Mouse (Mus musculus): ENCODE measurements around the gene Scd1.

Gene Scd1

DNA sequence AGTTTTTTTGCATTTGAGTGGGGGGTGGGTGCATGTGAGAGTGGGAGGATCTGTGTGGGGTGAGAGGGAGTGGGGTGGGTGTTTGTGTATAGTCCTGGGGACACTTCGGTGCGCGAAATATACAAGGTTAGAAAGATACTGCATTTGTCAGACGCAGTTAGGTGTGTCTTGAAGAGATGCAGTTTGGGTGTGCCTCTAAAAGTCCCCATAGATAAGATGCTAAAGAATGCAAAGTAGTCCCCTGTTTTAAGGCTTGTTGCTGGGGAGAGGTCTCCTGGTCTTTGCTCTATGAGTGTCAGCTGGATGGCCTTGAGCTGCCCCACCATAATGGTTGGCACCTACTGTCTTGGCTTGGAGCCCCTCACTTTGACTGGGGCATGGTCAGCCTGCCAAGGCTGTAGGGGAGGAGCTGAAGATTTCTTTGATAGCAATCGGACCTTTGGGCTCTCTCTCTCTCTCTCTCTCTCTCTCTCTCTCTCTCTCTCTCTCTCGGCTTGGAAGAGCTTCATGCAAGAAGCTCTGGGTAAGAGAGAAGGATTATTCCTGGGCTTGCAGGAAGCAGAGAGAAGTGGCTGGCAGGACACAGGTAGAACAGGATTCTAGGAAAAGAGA lies 21.7 kb downstream of the Scd1 start:
- no peak for TF ChIP-seq CTCF (conservative IDR thresholded peaks at IDR 0.05; ENCODE audit: low read length)
- TF ChIP-seq POU5F1 (IDR thresholded peaks at IDR 0.05; ENCODE audit: borderline replicate concordance, low read length): no peak
- TF ChIP-seq NANOG (IDR thresholded peaks at IDR 0.05; ENCODE audit: borderline replicate concordance, low read length): no peak
- no peak overlapping the region for H3K4me3 ChIP-seq (replicated peaks; ENCODE audit: low read length)
- H3K9me3 ChIP-seq (ENCODE audit: low read length): no peaks in the 10 kb centered on the region
- H3K4me1 ChIP-seq (replicated peaks; ENCODE audit: low read depth, low read length): peaks cover 49% of the 10 kb centered on the region
- no peaks in the 10 kb centered on the region for H3K27me3 ChIP-seq (ENCODE audit: insufficient read depth, low read length)
- no peaks in the 10 kb centered on the region for H3K36me3 ChIP-seq (ENCODE audit: insufficient read depth, low read length)

DNA sequence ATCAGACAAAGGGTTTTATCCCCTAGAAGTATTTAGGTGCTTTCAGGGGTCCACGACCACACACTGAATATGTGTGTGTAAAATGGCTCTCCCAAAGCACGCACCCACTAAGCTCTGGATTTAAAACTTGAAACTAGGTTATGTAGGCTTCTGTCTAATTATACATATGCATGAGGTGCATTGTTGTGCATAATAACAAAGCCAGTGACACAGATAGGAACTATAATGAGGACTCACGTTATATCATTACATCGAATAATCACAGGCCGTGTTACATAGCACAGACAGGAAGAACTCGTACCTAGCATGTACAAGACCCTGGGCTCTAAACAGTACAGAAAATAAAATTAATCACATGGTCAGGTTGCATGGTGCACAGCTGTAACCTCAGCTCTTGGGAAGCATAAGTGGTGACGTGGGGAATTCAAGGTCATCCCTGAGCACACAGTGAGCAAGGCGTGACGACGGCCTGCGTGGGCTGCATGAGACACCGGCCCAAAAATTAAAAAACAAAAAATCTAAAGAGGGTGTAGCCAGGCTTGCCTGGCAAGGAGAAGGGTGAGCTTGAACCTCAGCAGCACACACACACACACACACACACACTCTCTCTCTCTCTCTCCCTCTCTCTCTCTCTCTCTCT lies 24.9 kb downstream of the Scd1 start:
- TF ChIP-seq POU5F1 (IDR thresholded peaks at IDR 0.05; ENCODE audit: borderline replicate concordance, low read length): no peak
- no peaks in the 10 kb centered on the region for H3K9me3 ChIP-seq (ENCODE audit: low read length)
- H3K4me1 ChIP-seq (replicated peaks; ENCODE audit: low read depth, low read length): peaks cover 34% of the 10 kb centered on the region
- 0 out of 2 replicates have a peak, but pooled peaks cover 2% of the 10 kb centered on the region for H3K27me3 ChIP-seq (ENCODE audit: insufficient read depth, low read length)
- H3K36me3 ChIP-seq (ENCODE audit: insufficient read depth, low read length): no peaks in the 10 kb centered on the region
- H3K4me3 ChIP-seq (replicated peaks; ENCODE audit: low read length): no peak overlapping the region

DNA sequence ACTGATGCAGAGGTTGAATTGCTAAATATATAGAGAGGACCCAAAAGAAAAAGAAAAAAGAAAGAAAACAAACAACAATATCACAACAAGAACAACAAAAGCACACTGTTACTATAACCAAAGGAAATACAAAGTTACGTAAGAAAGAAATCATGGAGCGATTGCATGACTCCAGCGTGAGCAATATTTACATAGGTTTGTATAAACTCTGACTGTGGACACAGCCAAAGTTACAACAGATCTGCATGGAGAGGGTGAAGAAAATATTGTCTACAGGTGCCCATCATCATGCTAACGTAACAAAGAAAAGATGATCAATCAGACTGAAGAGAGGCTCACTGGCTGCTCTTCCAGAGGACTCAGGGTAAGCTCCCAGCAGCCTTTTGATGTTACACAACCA lies 27.6 kb downstream of the Scd1 start:
- H3K4me1 ChIP-seq (replicated peaks; ENCODE audit: low read depth, low read length): peaks cover 31% of the 10 kb centered on the region
- no peaks in the 10 kb centered on the region for H3K36me3 ChIP-seq (ENCODE audit: insufficient read depth, low read length)
- no peak for TF ChIP-seq CTCF (conservative IDR thresholded peaks at IDR 0.05; ENCODE audit: low read length)
- TF ChIP-seq POU5F1 (IDR thresholded peaks at IDR 0.05; ENCODE audit: borderline replicate concordance, low read length): no peak
- TF ChIP-seq NANOG (IDR thresholded peaks at IDR 0.05; ENCODE audit: borderline replicate concordance, low read length): no peak
- H3K4me3 ChIP-seq (replicated peaks; ENCODE audit: low read length): no peak overlapping the region
- 0 out of 2 replicates have a peak, but pooled peaks cover 2% of the 10 kb centered on the region for H3K27me3 ChIP-seq (ENCODE audit: insufficient read depth, low read length)
- H3K9me3 ChIP-seq (ENCODE audit: low read length): no peaks in the 10 kb centered on the region

DNA sequence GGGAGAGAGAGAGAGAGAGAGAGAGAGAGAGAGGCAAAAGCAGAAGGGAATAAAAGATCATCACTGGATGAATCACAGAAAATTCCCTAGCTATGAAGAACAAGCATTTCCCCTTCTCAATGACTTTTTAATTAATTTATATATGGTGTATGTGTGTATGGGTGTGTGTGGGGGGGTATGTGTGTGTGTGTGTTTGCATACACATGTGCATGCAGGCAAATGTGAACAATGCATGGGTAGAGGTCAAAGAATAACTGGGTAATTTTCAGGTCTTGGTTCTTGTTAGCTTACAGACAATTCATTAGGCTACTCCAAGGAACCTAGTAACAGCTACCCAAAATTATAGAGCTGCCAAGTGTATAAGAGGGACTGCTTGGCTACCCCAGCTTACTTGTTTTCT lies 28.6 kb downstream of the Scd1 start:
- Histone ChIP-seq H3K36me3 (ENCODE audit: insufficient read depth, low read length) (no peaks in the 10 kb centered on the region), H3K27me3 (ENCODE audit: insufficient read depth, low read length) (0 out of 2 replicates have a peak, but pooled peaks cover 2% of the 10 kb centered on the region), H3K4me1 (replicated peaks; ENCODE audit: low read depth, low read length) (peaks cover 31% of the 10 kb centered on the region), H3K9me3 (ENCODE audit: low read length) (no peaks in the 10 kb centered on the region), H3K4me3 (replicated peaks; ENCODE audit: low read length) (no peak overlapping the region)
- TF ChIP-seq POU5F1 (IDR thresholded peaks at IDR 0.05; ENCODE audit: borderline replicate concordance, low read length): no peak
- no peak for TF ChIP-seq NANOG (IDR thresholded peaks at IDR 0.05; ENCODE audit: borderline replicate concordance, low read length)
- no peak for TF ChIP-seq CTCF (conservative IDR thresholded peaks at IDR 0.05; ENCODE audit: low read length)

DNA sequence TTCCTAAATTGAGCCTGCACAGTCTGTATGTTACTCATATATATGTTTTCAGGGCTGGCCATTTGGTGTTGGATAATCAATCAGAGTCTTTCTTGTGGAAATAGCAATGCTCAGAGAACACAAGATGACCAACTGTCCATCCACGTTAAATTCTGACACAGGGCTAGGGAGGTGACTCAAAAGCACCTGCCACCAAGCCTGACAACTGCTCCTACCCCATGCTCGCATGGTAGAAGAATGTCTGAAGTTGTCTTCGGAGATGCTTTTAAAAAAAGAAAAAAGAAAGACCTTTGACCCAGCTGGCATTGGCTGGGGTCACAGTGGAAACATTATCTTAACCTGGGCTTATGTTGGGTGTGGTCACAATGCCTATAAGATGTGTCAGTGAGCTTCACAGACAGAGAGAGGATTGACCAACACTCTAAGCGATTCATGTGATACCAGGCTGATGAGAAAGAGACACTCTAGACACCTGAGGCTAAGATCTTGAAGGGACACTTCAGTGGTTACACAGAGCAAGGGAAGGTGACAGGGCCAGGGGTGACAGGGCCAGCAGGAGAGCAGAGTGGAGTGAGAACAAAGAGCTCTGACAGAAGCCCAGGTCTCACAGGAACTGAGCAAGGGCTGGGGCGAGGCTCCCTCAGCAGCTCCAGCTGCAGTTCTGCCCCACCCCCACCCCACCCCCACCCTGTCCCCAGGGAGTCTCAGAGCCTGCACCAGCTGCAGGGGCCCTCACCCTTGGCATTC lies 29.9 kb downstream of the Scd1 start:
- no peaks in the 10 kb centered on the region for H3K36me3 ChIP-seq (ENCODE audit: insufficient read depth, low read length)
- no peaks in the 10 kb centered on the region for H3K9me3 ChIP-seq (ENCODE audit: low read length)
- TF ChIP-seq NANOG (IDR thresholded peaks at IDR 0.05; ENCODE audit: borderline replicate concordance, low read length) (no peak), CTCF (conservative IDR thresholded peaks at IDR 0.05; ENCODE audit: low read length) (no peak), POU5F1 (IDR thresholded peaks at IDR 0.05; ENCODE audit: borderline replicate concordance, low read length) (no peak)
- peaks cover 31% of the 10 kb centered on the region for H3K4me1 ChIP-seq (replicated peaks; ENCODE audit: low read depth, low read length)
- H3K4me3 ChIP-seq (replicated peaks; ENCODE audit: low read length): no peak overlapping the region
- 0 out of 2 replicates have a peak, but pooled peaks cover 2% of the 10 kb centered on the region for H3K27me3 ChIP-seq (ENCODE audit: insufficient read depth, low read length)

DNA sequence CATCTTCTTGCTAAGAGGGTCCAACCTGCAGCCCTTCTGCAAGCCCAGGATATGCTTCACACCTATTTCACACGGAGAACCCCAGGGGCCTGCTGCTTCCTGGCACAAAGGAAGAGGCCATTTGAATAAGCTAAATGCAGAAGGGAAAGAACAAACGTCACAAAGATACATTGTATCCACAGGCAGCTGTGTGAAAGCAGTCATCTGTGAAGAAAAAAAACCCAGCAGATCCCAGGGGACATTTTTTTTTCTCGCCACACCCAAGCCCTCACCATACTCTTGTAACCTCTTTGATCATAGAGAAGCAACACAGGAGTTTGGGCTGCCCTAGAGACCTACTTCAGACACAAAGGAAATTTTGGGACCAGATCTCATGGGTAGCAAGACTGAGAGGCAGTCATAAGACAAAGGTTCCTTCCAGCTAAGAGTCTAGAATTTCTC lies 31.1 kb downstream of the Scd1 start:
- Histone ChIP-seq H3K36me3 (ENCODE audit: insufficient read depth, low read length) (no peaks in the 10 kb centered on the region), H3K4me1 (replicated peaks; ENCODE audit: low read depth, low read length) (peaks cover 31% of the 10 kb centered on the region), H3K27me3 (ENCODE audit: insufficient read depth, low read length) (0 out of 2 replicates have a peak, but pooled peaks cover 5% of the 10 kb centered on the region), H3K4me3 (replicated peaks; ENCODE audit: low read length) (no peak overlapping the region), H3K9me3 (ENCODE audit: low read length) (no peaks in the 10 kb centered on the region)
- no peak for TF ChIP-seq POU5F1 (IDR thresholded peaks at IDR 0.05; ENCODE audit: borderline replicate concordance, low read length)
- TF ChIP-seq CTCF (conservative IDR thresholded peaks at IDR 0.05; ENCODE audit: low read length): no peak
- no peak for TF ChIP-seq NANOG (IDR thresholded peaks at IDR 0.05; ENCODE audit: borderline replicate concordance, low read length)

DNA sequence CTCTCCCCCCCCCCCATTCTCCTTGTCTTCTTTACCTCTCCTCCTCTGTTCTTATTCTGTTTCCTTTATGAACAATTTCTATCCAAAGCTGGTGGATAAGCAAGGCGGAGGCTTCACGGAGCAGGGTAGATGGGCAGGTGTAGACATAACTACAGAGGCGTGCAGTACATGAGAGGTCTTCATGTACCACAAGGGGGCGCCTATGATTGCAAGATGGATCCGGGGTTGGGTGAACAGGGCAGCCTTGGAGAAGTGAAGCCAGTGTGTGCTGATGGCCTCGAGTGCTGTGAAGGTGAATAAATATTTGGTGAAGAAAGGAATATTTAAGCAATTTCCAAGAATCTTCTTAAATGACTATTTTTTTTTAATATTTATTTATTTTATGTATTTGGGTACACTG lies 34.7 kb downstream of the Scd1 start:
- H3K4me3 ChIP-seq (replicated peaks; ENCODE audit: low read length): no peak overlapping the region
- TF ChIP-seq CTCF (conservative IDR thresholded peaks at IDR 0.05; ENCODE audit: low read length) (peak; percentile 52), NANOG (IDR thresholded peaks at IDR 0.05; ENCODE audit: borderline replicate concordance, low read length) (no peak)
- H3K36me3 ChIP-seq (ENCODE audit: insufficient read depth, low read length): no peaks in the 10 kb centered on the region
- H3K27me3 ChIP-seq (ENCODE audit: insufficient read depth, low read length): peaks cover 15% of the 10 kb centered on the region; the same call in 1 of the 2 replicates
- H3K4me1 ChIP-seq (replicated peaks; ENCODE audit: low read depth, low read length): peaks cover 24% of the 10 kb centered on the region
- no peaks in the 10 kb centered on the region for H3K9me3 ChIP-seq (ENCODE audit: low read length)

DNA sequence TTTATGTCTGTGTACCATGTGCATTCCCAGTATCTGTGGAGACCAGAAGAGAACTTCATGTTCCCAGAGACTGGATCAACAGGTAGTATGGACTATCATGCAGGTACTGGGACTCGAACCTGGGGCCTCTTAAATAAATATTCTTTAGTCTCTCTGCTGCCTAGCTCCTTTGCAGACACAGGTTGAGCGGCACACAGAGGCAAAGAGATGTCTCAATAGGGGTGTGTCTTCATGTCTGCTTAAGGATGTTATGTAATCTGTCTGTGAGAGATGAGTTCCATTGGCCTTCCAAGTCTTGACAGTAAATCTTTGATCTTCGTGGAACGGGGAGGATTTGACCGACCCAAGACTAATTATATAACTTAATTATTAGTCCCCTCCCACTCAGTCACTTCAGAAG lies 37.4 kb downstream of the Scd1 start:
- Histone ChIP-seq H3K4me3 (replicated peaks; ENCODE audit: low read length) (no peak overlapping the region), H3K27me3 (ENCODE audit: insufficient read depth, low read length) (peaks cover 15% of the 10 kb centered on the region; the same call in 1 of the 2 replicates), H3K9me3 (ENCODE audit: low read length) (no peaks in the 10 kb centered on the region), H3K4me1 (replicated peaks; ENCODE audit: low read depth, low read length) (no peaks in the 10 kb centered on the region), H3K36me3 (ENCODE audit: insufficient read depth, low read length) (no peaks in the 10 kb centered on the region)
- no peak for TF ChIP-seq NANOG (IDR thresholded peaks at IDR 0.05; ENCODE audit: borderline replicate concordance, low read length)
- no peak for TF ChIP-seq CTCF (conservative IDR thresholded peaks at IDR 0.05; ENCODE audit: low read length)
- TF ChIP-seq POU5F1 (IDR thresholded peaks at IDR 0.05; ENCODE audit: borderline replicate concordance, low read length): no peak

Measured in E14TG2a.4 (cell line).